Mouse (Mus musculus): ENCODE results near the gene Nr0b2. TPM values are rescaled to one million over a fixed set of nuclear protein-coding genes. Genes with fewer than 3 reads are reported as not detected.

The Nr0b2 gene
- polyA plus RNA-seq, 1 experiment from 2014 or later: 0.90 TPM

DNA sequence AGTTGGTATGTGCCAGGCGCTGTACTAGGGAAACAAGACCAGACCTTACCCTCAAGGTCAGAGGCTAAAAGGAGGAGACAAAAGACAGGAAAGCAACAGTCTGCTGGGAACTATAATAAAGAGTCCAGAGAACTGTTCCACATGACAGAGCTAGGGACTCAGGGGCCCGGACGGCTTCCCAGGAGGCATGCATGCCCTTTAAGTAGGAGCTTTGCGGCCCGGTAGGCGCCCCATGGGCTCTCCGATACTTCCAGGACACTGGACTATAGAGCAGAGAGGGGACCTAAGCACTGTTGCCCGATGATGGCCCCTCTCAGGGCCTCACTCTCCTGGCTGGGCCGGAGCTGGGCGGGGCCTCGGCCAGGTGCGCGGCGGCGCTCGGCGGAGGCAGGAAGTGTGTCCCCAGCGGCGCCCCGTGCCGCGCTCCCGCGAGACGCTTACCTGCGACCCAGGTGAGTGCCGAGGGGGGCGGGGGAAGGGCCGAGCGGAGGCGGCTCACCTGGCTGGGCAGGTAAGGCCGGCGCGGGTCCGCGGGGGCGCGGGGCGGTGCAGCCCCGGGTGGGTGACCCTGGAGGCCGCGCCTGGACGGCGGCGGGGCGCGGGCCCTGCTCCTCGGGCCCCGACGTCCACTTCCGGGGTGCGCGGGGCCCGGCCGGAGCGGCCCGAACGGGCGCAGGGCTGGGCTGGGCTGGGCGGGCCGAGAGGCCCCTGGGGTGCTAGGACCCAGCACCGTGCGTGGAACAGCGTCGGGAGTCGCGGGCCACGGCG is 34.4 kb upstream of the Nr0b2 start, which contains the start of gene Kdf1:
Kdf1 (plus strand) TSS at position 363 of the 768 bp plus-strand sequence.
- H3K27ac ChIP-seq (ENCODE audit: low read length): no peak within 1 kb of the TSS
- H3K4me2 ChIP-seq (ENCODE audit: low read depth, low read length): peak within 1 kb of the TSS; percentile 54
- WGBS (ENCODE audit: insufficient replicate concordance): 3% methylated on average over 69 of the region's 69 CpGs

DNA sequence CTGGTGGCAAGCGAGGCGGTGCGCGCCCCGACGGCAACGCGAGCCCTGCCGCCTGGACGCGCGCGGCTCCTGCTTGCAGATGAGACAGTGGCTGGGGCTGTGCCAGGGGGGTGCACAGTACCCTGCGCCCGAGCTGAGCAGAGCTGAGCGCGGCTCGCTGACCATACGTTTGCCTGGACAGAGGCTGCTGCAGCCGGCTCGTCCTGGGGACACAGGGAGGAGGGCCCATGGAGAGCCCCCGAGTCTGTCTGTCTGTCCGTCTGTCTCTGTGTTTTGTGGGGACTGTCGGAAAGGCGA is 33.9 kb upstream of the Nr0b2 start:
- no peak overlapping the region for H3K27ac ChIP-seq (ENCODE audit: low read length)
- no peak for ATAC-seq (ENCODE audit: low read depth)
- H3K9ac ChIP-seq (ENCODE audit: low read depth, low read length): 0 out of 2 replicates have a peak overlapping the region, but pooled peaks have one; percentile 5

More for the DNA sequence above, 34.4 kb upstream of the Nr0b2 start, which contains the start of gene Kdf1:
- 0 out of 2 replicates have a peak within 1 kb of the TSS, but pooled peaks have one; percentile 5 for H3K9ac ChIP-seq (ENCODE audit: low read depth, low read length)
- peak within 1 kb of the TSS; percentile 56 for H3K4me3 ChIP-seq (ENCODE audit: low read depth, low read length)
- H3K4me1 ChIP-seq (ENCODE audit: control insufficient read depth, low read depth, low read length): no peaks in the 10 kb centered on the region; the same call in 1 of the 2 replicates
- no peaks in the 10 kb centered on the region for H3K36me3 ChIP-seq (ENCODE audit: control insufficient read depth, insufficient read depth)
- peak; percentile 50 for ATAC-seq (ENCODE audit: low read depth)
- H3K9me3 ChIP-seq (replicated peaks; ENCODE audit: control insufficient read depth, low read length): no peaks in the 10 kb centered on the region
- H3K27me3 ChIP-seq (ENCODE audit: control insufficient read depth, insufficient read depth, low read depth, low read length): peaks cover 30% of the 10 kb centered on the region

DNA sequence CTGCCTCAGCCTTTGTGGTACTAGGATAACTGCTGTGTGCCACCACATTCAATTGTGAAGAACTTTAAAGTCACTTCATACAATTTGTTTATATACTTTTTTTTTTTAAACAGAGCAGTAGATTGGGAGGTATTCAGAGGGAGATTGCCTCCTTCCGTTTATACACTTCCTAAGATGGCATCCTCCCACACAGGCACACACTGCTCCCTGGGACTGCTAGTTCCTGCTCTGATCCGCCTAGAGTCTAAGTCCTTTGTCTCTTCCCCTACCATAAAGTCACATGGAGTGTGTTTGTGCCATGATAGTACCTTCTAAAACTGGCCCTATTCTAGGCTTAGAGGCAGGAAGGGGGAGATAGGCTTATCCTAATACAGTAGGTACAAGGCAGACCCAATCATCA is 31.7 kb upstream of the Nr0b2 start:
- no peak for ATAC-seq (ENCODE audit: low read depth)
- Histone ChIP-seq H3K27ac (ENCODE audit: low read length) (no peak overlapping the region), H3K27me3 (ENCODE audit: control insufficient read depth, insufficient read depth, low read depth, low read length) (peaks cover 30% of the 10 kb centered on the region)

More for the DNA sequence above, 33.9 kb upstream of the Nr0b2 start:
- peaks cover 30% of the 10 kb centered on the region for H3K27me3 ChIP-seq (ENCODE audit: control insufficient read depth, insufficient read depth, low read depth, low read length)
- H3K36me3 ChIP-seq (ENCODE audit: control insufficient read depth, insufficient read depth): no peaks in the 10 kb centered on the region
- H3K4me3 ChIP-seq (ENCODE audit: low read depth, low read length): peak overlapping the region; percentile 56
- no peaks in the 10 kb centered on the region; the same call in 1 of the 2 replicates for H3K4me1 ChIP-seq (ENCODE audit: control insufficient read depth, low read depth, low read length)
- 10% methylated on average over 25 of the region's 25 CpGs for WGBS (ENCODE audit: insufficient replicate concordance)
- peak overlapping the region; percentile 54 for H3K4me2 ChIP-seq (ENCODE audit: low read depth, low read length)
- H3K9me3 ChIP-seq (replicated peaks; ENCODE audit: control insufficient read depth, low read length): no peaks in the 10 kb centered on the region

DNA sequence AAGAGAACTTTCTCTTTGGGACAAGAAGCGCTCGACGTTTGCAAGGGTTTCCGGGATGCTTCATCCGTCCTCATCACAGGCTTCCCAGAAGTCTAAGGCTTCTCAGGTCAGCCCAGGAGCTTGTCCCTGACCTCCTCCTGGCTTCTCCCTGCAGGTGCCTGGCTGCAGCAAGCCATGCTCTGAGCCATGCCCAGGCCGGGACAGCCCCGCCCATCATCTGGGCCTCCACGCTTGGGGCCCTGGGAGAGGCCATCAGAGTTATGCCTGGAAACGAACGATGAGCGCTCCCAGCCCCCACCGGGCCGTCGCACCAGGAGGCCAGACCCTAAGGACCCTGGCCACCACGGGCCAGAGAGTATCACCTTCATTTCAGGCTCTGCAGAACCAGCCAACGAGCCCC is 25.4 kb upstream of the Nr0b2 start:
- no peaks in the 10 kb centered on the region for H3K4me1 ChIP-seq (ENCODE audit: control insufficient read depth, low read depth, low read length)
- no peak overlapping the region for H3K9ac ChIP-seq (ENCODE audit: low read depth, low read length)
- no peak overlapping the region for H3K27ac ChIP-seq (ENCODE audit: low read length)
- no peak overlapping the region for H3K4me3 ChIP-seq (ENCODE audit: low read depth, low read length)
- H3K4me2 ChIP-seq (ENCODE audit: low read depth, low read length): no peak overlapping the region
- 59% methylated on average over 16 of the region's 16 CpGs for WGBS (ENCODE audit: insufficient replicate concordance)
- no peaks in the 10 kb centered on the region for H3K9me3 ChIP-seq (replicated peaks; ENCODE audit: control insufficient read depth, low read length)
- peaks cover 12% of the 10 kb centered on the region for H3K36me3 ChIP-seq (ENCODE audit: control insufficient read depth, insufficient read depth)
- no peak for ATAC-seq (ENCODE audit: low read depth)
- no peaks in the 10 kb centered on the region for H3K27me3 ChIP-seq (ENCODE audit: control insufficient read depth, insufficient read depth, low read depth, low read length)

More for the DNA sequence above, 31.7 kb upstream of the Nr0b2 start:
- Histone ChIP-seq H3K36me3 (ENCODE audit: control insufficient read depth, insufficient read depth) (no peaks in the 10 kb centered on the region), H3K4me2 (ENCODE audit: low read depth, low read length) (no peak overlapping the region), H3K4me1 (ENCODE audit: control insufficient read depth, low read depth, low read length) (no peaks in the 10 kb centered on the region; the same call in 1 of the 2 replicates), H3K9me3 (replicated peaks; ENCODE audit: control insufficient read depth, low read length) (no peaks in the 10 kb centered on the region), H3K4me3 (ENCODE audit: low read depth, low read length) (no peak overlapping the region), H3K9ac (ENCODE audit: low read depth, low read length) (no peak overlapping the region)
- WGBS (ENCODE audit: insufficient replicate concordance): 37% methylated on average over 2 of the region's 2 CpGs

DNA sequence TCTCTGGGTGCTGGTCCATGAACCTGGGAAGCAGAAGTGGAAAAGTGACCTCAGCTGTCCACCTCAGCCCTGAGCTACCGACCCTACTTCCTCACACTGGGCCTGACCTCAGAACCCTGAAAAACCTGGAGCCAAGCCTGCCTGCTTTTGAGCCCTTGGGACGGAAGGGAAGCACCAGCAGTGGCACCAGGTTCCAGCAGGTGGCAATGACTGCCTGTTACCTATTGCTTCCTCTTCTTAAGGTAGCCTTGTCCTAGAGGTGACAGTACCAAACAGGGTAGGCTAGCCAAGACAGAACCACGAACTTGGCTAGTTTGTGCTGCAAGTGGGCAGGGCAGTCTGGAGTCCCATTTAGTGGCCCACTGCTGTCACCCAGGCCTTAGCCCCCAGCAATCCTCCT is 20.4 kb upstream of the Nr0b2 start:
- H3K27ac ChIP-seq (ENCODE audit: low read length): no peak overlapping the region
- no peaks in the 10 kb centered on the region for H3K9me3 ChIP-seq (replicated peaks; ENCODE audit: control insufficient read depth, low read length)
- H3K36me3 ChIP-seq (ENCODE audit: control insufficient read depth, insufficient read depth): peaks cover 25% of the 10 kb centered on the region
- 66% methylated on average over 3 of the region's 3 CpGs for WGBS (ENCODE audit: insufficient replicate concordance)
- ATAC-seq (ENCODE audit: low read depth): no peak
- H3K4me3 ChIP-seq (ENCODE audit: low read depth, low read length): no peak overlapping the region
- H3K4me1 ChIP-seq (ENCODE audit: control insufficient read depth, low read depth, low read length): no peaks in the 10 kb centered on the region
- no peak overlapping the region for H3K9ac ChIP-seq (ENCODE audit: low read depth, low read length)
- no peaks in the 10 kb centered on the region for H3K27me3 ChIP-seq (ENCODE audit: control insufficient read depth, insufficient read depth, low read depth, low read length)
- H3K4me2 ChIP-seq (ENCODE audit: low read depth, low read length): no peak overlapping the region

DNA sequence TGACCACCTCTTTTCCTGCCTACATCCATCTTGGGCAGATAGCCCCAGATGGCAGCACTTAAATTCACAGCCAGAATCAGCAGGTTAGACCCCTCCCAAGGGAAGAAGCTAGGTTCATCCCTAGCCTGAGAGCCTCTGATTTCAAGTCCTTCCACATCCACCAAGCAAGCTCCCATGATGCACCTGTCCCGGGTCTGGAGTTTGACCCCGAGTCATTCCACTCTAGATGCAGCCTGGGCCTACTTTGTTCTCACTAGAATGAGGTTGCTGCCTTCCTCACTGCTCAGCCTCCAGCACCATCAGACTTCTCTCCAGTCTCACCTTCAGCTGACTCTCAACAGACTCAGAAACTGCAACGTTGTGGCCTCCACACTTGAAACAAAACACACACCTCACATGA is 17.1 kb upstream of the Nr0b2 start:
- no peak overlapping the region for H3K4me2 ChIP-seq (ENCODE audit: low read depth, low read length)
- ATAC-seq (ENCODE audit: low read depth): no peak
- no peak overlapping the region for H3K9ac ChIP-seq (ENCODE audit: low read depth, low read length)
- H3K27me3 ChIP-seq (ENCODE audit: control insufficient read depth, insufficient read depth, low read depth, low read length): no peaks in the 10 kb centered on the region
- H3K27ac ChIP-seq (ENCODE audit: low read length): no peak overlapping the region
- H3K9me3 ChIP-seq (replicated peaks; ENCODE audit: control insufficient read depth, low read length): no peaks in the 10 kb centered on the region
- no peak overlapping the region for H3K4me3 ChIP-seq (ENCODE audit: low read depth, low read length)
- H3K4me1 ChIP-seq (ENCODE audit: control insufficient read depth, low read depth, low read length): no peaks in the 10 kb centered on the region
- peaks cover 34% of the 10 kb centered on the region for H3K36me3 ChIP-seq (ENCODE audit: control insufficient read depth, insufficient read depth)
- WGBS (ENCODE audit: insufficient replicate concordance): 61% methylated on average over 3 of the region's 3 CpGs

DNA sequence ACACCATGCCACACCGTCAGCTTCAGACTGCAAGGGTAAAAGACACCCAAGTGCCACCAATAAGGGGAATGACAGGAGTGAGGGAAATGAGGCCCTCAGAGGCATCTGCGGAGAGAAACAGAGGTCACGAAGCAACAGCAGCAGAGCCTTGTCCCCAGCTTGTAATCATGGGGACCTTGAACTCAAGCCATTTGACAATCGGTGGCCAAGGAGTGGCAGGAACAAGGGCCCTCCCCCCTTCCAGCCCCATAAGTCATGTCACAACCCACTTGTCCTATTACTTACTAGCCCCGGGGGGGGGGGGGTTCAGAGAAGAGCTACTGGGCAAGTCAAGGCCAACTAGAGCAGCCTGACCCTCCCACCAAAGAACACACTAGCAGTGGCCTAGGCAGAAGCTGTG is 16.5 kb upstream of the Nr0b2 start:
- ATAC-seq (ENCODE audit: low read depth): no peak
- Histone ChIP-seq H3K27ac (ENCODE audit: low read length) (no peak overlapping the region), H3K36me3 (ENCODE audit: control insufficient read depth, insufficient read depth) (peaks cover 31% of the 10 kb centered on the region)

DNA sequence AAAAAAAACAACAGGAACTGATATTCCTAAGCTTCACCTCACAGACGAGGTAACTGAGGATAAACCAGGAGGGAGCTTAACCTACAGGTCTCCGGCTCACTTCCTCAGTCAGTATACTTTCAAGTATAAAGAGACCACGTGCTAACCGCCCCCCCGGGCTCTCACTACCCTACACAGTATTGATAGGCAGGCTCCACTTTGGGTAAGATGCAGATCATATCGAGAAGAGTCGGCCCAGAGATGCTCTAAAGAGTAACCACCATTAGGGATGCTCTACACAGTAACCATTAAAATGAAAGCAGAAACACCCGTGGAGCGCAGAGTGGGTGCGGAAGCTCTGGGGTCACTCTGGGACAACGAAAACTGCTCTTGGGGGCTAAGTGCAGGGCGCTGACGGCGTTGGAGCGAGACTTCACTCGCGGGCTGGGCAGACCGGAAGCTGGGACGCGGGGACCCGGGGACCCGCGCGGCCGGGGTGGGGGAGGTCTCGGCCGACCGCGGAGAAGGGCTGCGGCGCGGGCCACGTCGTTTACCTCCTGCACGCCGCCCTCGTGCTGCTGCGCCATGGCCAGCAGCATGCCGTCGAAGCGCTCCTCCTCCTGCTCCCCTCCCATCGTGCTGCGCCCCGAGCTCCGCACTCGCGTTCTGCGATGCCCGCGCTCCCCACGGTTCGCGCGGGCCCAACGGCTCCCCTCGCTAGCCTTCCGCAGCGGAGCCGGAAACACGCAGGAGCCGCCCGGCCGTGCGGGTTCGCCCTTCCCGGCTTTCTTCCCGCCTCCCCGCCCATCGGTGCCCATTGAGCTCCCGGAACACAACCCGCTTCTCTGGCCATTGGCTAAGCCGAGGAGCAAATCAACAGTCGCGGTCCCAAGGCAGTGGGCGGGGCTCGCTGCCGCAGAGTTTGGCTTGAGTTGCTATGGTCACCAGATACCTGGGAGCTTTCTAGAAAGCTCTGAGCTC is 7.6 kb upstream of the Nr0b2 start, which contains the start of gene Nudc:
Nudc (minus strand) TSS at position 725 of the 960 bp plus-strand sequence.
- no peaks in the 10 kb centered on the region for H3K27me3 ChIP-seq (ENCODE audit: control insufficient read depth, insufficient read depth, low read depth, low read length)
- H3K9me3 ChIP-seq (replicated peaks; ENCODE audit: control insufficient read depth, low read length): no peaks in the 10 kb centered on the region
- peak within 1 kb of the TSS; percentile 73 for H3K27ac ChIP-seq (ENCODE audit: low read length)
- ATAC-seq (ENCODE audit: low read depth): peak; percentile 99
- H3K4me1 ChIP-seq (ENCODE audit: control insufficient read depth, low read depth, low read length): peaks cover 19% of the 10 kb centered on the region
- H3K36me3 ChIP-seq (ENCODE audit: control insufficient read depth, insufficient read depth): peaks cover 4% of the 10 kb centered on the region
- peak within 1 kb of the TSS; percentile 93 for H3K4me2 ChIP-seq (ENCODE audit: low read depth, low read length)
- H3K4me3 ChIP-seq (ENCODE audit: low read depth, low read length): peak within 1 kb of the TSS; percentile 93
- WGBS (ENCODE audit: insufficient replicate concordance): under 1% methylated on average over 75 of the region's 77 CpGs
- peak within 1 kb of the TSS; percentile 89 for H3K9ac ChIP-seq (ENCODE audit: low read depth, low read length)

More for the DNA sequence above, 16.5 kb upstream of the Nr0b2 start:
- no peaks in the 10 kb centered on the region for H3K9me3 ChIP-seq (replicated peaks; ENCODE audit: control insufficient read depth, low read length)
- no peaks in the 10 kb centered on the region; the same call in 1 of the 2 replicates for H3K4me1 ChIP-seq (ENCODE audit: control insufficient read depth, low read depth, low read length)
- no peak overlapping the region for H3K9ac ChIP-seq (ENCODE audit: low read depth, low read length)
- H3K4me2 ChIP-seq (ENCODE audit: low read depth, low read length): no peak overlapping the region
- H3K27me3 ChIP-seq (ENCODE audit: control insufficient read depth, insufficient read depth, low read depth, low read length): no peaks in the 10 kb centered on the region
- no peak overlapping the region for H3K4me3 ChIP-seq (ENCODE audit: low read depth, low read length)
- WGBS (ENCODE audit: insufficient replicate concordance): 71% methylated on average over 5 of the region's 5 CpGs

Measured in liver, embryonic 16.5 days (tissue).